Mouse (Mus musculus) gastrocnemius, postnatal 14 days (tissue): ENCODE measurements around the gene Lpar3. TPM values are rescaled to one million over a fixed set of nuclear protein-coding genes. Genes with fewer than 3 reads are reported as not detected.

Experiments
- DNase-seq: peaks from one replicate; pipeline ENCODE4 v3.0.0; 2021; ENCODE audit warnings: mixed read lengths
- intact Hi-C: fragments of 180-260 bp; cut with DNase I; formaldehyde crosslinking; loops from one replicate; pipeline ENCODE4 v1.15.1; 2025; ENCODE audit warnings: low total_unique reads
- total RNA-seq, 2 experiments: library from RNA; stranded (reverse); gene quantifications; 2 replicates each; pipeline ENCODE4 v1.2.3; 2021

The Lpar3 gene
- total RNA-seq, 2 experiments from 2014 or later: 0.18 to 0.29 TPM

- no peak for DNase-seq
- intact Hi-C loops: loop anchor here (5.0 kb wide), 1 partner anchor 149 kb away; no protein-coding TSS in a partner anchor
Observed at GRCm38 (mm10) chr3:146333270-146333669, 112.5 kb downstream of the Lpar3 start.

- DNase-seq: no peak
- intact Hi-C loops: loop anchor here (5.0 kb wide), 1 partner anchor 148 kb away; no protein-coding TSS in a partner anchor
Observed at GRCm38 (mm10) chr3:146334070-146334469, 113.3 kb downstream of the Lpar3 start.

Other genes starting within 250 kb of the Lpar3 start
- 1 to 10 TPM; 1.6 to 1.8 TPM for gene Syde2, start 233.1 kb upstream of the Lpar3 start, total RNA-seq
- gene Wdr63, start 112.8 kb upstream of the Lpar3 start, total RNA-seq: not detected
- not detected for gene Mcoln3, start 103.5 kb upstream of the Lpar3 start, total RNA-seq
- gene Mcoln2, start 71.1 kb upstream of the Lpar3 start, total RNA-seq: under 1 TPM in 1 of 2 experiments, not detected in 1; 0.12 TPM
- 10 to 100 TPM; 15.6 to 16.7 TPM for gene Ssx2ip, start 183.7 kb downstream of the Lpar3 start, total RNA-seq
- gene Ctbs, start 228.8 kb downstream of the Lpar3 start, total RNA-seq: 1 to 10 TPM; 4.2 to 4.7 TPM